In genomic region chr2:172940003-172940798, GRCm38 (mm10) we compare ENCODE assay signal across 8 mouse cellular contexts. TPM values are rescaled to one million over a fixed set of nuclear protein-coding genes. Genes with fewer than 3 reads are reported as not detected.
DNase-seq lines count a peak whose midpoint lies in the region; ATAC-seq and TF ChIP-seq lines count a peak whose summit lies in the region.

Bmp7 (minus strand) TSS chr2:172940321.

- no peak for TF ChIP-seq CTCF in lung, embryonic 14.5 days (IDR thresholded peaks at IDR 0.05; ENCODE audit: low read depth)

- H3K4me1 ChIP-seq in embryonic facial prominence, embryonic 14.5 days (ENCODE audit: control insufficient read depth, insufficient read depth, low read length) = peaks cover 38% of the 10 kb centered on the region
- H3K4me1 ChIP-seq in lung, embryonic 14.5 days (ENCODE audit: insufficient read depth) = peaks cover 14% of the 10 kb centered on the region

- peak within 1 kb of the TSS; percentile 67 for H3K9ac ChIP-seq in embryonic facial prominence, embryonic 14.5 days (ENCODE audit: low read depth, low read length)
- peak within 1 kb of the TSS; percentile 57 for H3K9ac ChIP-seq in lung, embryonic 14.5 days

- ATAC-seq in embryonic facial prominence, embryonic 14.5 days (ENCODE audit: low read depth) = peak; percentile 88
- peak; percentile 82 for ATAC-seq in lung, embryonic 14.5 days (ENCODE audit: insufficient read depth)

- H3K9me3 ChIP-seq in embryonic facial prominence, embryonic 14.5 days (ENCODE audit: control insufficient read depth, low read length) = no peaks in the 10 kb centered on the region
- H3K9me3 ChIP-seq in lung, embryonic 14.5 days (ENCODE audit: low read depth, low read length) = no peaks in the 10 kb centered on the region

- DNase-seq in spleen, adult 18-20 months = peak; percentile 13 to 26
- DNase-seq in spleen, postnatal 4 days (ENCODE audit: low spot score in 2 of 2) = no peak
- peak; percentile 93 for DNase-seq in embryonic facial prominence, embryonic 14.5 days (ENCODE audit: low spot score)
- peak; percentile 59 to 74 for DNase-seq in heart, postnatal 10 days
- peak; percentile 88 to 89 for DNase-seq in kidney, postnatal 36 days
- peak; percentile 79 for DNase-seq in lung, embryonic 14.5 days
- DNase-seq in ovary, postnatal 14 days (ENCODE audit: low spot score) = peak; percentile 43
- peak; percentile 63 for DNase-seq in urinary bladder, postnatal 25 days (ENCODE audit: low spot score)

- intact Hi-C loops in heart, postnatal 10 days (cut with DNase I) = no loop called here

- H3K4me3 ChIP-seq in embryonic facial prominence, embryonic 14.5 days (ENCODE audit: low read depth, low read length) = peak within 1 kb of the TSS; percentile 67
- peak within 1 kb of the TSS; percentile 58 for H3K4me3 ChIP-seq in lung, embryonic 14.5 days (ENCODE audit: low read depth, low read length)

- no peaks in the 10 kb centered on the region for H3K36me3 ChIP-seq in embryonic facial prominence, embryonic 14.5 days (ENCODE audit: control insufficient read depth, insufficient read depth, low read length)
- no peaks in the 10 kb centered on the region for H3K36me3 ChIP-seq in lung, embryonic 14.5 days (ENCODE audit: insufficient read depth)

- H3K27ac ChIP-seq in embryonic facial prominence, embryonic 14.5 days (replicated peaks; ENCODE audit: low read depth, low read length) = peak within 1 kb of the TSS; percentile 86
- peak within 1 kb of the TSS; percentile 88 for H3K27ac ChIP-seq in lung, embryonic 14.5 days (ENCODE audit: low read depth)

- WGBS in embryonic facial prominence, embryonic 14.5 days = 1% methylated on average over 16 of the region's 82 CpGs
- WGBS in lung, embryonic 14.5 days = under 1% methylated on average over 69 of the region's 82 CpGs

- peaks cover 16% of the 10 kb centered on the region; the same call in 1 of the 2 replicates for H3K27me3 ChIP-seq in embryonic facial prominence, embryonic 14.5 days (replicated peaks; ENCODE audit: control insufficient read depth, insufficient read depth, low read length)
- peaks cover 34% of the 10 kb centered on the region for H3K27me3 ChIP-seq in lung, embryonic 14.5 days (ENCODE audit: insufficient read depth, low read length)

- H3K4me2 ChIP-seq in embryonic facial prominence, embryonic 14.5 days (ENCODE audit: low read depth, low read length) = peak within 1 kb of the TSS; percentile 99
- peak within 1 kb of the TSS; percentile 100 for H3K4me2 ChIP-seq in lung, embryonic 14.5 days

RNA-seq across cellular contexts. Expression of gene Bmp7, which starts in this region (rescaled TPM):
- polyA plus RNA-seq in embryonic facial prominence, embryonic 14.5 days (2014; fragmentation: Nextera tagmentation; extraction: Ambion mirVana) = 25.6 and 26.6 TPM in 2 replicates
- 1 to 10 TPM; 4.0 to 4.6 TPM for total RNA-seq in heart, postnatal 10 days (2021)
- polyA plus RNA-seq in lung, embryonic 14.5 days (2014; fragmentation: Nextera tagmentation; extraction: Ambion mirVana) = 9.6 and 10.7 TPM in 2 replicates

Comparison
In these comparisons a context has a peak if more than half of its experiments do, and no peak if none do; other contexts are left out.
1. DNase-seq: peak in spleen, adult 18-20 months (2 of 2), embryonic facial prominence, embryonic 14.5 days (single experiment), heart, postnatal 10 days (2 of 2), kidney, postnatal 36 days (2 of 2), lung, embryonic 14.5 days (single experiment), ovary, postnatal 14 days (single experiment) and urinary bladder, postnatal 25 days (single experiment); none in spleen, postnatal 4 days (0 of 2).